Mouse (Mus musculus): Measurements from ENCODE around the gene Slc39a9.

Gene Slc39a9

DNA sequence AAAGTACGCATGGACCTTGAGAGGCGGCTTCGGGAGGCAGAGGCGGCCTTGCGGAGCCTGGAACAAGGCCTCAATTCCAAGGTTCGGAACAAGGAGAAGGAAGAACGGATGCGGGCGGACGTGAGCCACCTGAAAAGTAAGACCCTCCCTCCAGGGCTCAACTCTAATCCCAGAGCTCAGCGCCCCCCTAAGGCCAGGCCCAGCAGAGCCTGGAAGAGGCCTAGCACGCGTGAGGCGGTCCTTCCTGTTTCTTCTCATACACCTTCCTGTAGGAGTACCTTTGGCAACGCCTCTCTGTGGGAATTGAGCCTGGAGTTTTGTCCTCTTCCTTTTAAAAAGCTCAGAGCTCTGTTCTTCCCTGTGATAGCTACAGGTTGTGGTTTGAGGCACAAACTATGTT, 77.8 kb downstream of the Slc39a9 start:
- DNase-seq, result no peak

DNA sequence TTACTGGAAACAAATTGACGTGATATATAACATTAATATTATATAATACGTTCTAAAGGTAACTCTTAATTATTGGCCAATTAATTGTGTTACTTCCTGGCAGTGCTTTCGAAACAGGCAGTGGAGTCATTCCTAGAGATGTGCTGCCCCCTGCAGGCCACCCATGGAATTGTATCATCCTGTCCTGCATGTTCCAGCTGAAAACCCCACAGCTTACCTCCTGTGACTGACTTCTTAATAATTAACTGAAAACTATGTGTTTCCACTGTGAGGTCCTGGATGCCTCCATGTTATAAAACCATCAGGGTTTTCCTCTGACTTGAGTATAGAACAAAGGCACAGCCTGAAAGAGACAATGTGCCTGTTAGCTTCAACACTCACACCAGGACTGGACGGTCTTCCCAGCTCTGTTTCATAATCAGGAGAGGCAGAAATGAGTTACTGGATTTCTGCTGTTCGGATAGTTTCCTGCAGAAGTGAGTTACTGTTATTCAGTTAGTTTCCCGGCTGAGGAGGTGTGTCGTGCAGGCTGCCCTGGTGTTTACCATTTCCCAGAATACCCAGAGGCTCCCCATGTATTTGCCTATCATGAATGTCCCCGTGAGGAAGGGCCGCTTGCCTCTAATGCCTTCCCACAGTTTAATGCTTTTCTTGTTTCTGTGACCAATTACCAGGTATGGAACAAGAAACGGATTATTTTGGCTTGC, 81.3 kb downstream of the Slc39a9 start:
- peak; percentile 65 for DNase-seq

DNA sequence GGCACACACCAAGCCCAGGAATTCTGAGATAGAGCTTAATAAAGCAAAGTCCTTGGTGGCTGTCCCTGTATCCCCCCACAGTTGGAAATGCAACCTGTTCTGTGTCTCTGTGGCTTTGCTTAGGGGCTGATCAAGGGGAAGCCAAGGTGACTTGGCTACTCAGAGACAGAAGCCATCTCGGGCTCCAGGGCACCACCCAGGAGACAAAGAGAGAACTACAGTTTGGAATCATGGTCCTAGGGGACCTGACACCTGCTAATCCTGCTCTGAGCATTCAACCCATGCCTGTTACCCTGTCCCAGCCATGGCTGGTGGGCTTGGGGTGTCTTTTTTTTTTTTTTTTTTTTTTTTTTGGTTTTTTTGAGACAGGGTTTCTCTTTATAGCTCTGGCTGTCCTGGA, 84.5 kb downstream of the Slc39a9 start:
- no peak for DNase-seq

DNA sequence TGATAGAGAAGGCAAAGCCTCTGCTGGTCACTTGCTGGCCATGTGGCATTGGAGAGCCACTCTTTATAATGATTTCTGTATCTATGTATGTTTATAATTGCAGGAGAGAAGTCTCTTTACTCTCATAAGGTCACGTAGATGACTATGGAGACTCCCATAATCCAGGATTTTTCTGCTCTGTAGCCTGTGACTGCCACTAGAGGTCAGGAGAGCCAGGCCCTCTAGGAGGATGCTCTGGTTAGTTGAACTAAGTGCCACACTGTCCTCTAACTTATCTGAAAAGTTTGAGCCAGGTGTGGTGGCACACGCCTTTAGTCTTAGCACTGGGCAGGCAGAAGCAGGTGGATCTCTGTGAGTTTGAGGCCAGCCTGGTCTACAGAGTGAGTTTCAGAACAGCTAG, 85.1 kb downstream of the Slc39a9 start:
- no peak for DNase-seq

DNA sequence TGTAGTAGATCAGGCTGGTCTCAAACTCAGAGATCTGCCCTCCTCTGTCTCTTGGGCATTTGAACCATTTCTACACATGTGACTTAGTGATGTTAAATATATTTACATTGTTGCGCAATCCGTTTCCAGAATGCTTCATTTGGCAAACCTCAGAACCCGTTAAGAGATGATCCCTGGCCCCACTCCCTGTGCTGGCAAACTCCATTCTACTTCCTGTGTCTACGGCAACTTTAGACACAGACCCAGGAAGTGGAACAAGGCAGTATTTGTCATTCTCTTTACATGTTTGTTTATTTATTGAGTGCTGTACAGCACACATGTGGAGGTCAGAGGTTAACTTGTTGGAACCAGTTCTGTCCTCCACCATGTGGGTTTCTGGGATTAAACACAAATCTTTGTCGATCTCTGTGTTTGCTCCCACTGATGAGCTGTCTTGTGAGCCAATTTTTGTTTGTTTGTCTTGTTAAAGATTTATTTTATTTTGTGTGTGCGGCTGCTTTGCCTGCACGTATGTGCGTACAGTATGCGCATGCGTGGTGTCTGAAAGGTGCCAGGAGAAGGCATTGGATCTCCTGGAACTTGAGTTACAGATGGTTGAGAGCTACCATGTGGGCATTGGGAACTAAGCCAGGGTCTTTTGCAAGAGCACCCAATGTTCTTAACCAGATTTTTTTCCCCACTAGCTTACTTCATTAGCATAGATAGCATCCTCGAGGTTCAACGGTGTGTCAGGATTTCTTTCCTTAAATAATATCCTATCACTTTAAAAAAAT, 86.3 kb downstream of the Slc39a9 start:
- DNase-seq, result no peak

DNA sequence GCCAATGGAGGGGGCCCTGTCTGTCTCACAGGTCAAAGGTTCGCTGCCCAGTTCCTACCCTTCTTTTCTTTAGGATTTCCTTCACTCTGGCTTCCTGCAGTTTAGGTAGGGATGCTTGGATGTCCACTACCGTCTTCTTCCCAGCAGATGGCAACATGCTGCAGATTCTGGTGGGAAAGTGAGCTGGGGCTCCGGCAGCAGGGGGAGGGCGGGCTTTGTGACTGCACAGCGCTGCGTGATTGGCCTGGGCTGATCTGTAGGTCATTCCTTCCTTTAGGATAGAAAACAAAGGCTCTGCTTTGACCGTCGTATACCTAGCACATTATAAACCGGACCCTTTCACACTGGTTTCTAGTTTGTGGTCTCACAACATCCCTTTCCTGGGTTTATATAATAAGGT, 86.9 kb downstream of the Slc39a9 start:
- peak; percentile 63 for DNase-seq

All from cerebellum, adult 11-12 months (tissue).